Mouse (Mus musculus) hindbrain, embryonic 12.5 days (tissue): ENCODE measurements at regions not wholly inside any gene's neighbourhood (a gene's known extent, or its start where the extent isn't known, plus 50 kb on each side); places are given as distances from the start of the nearest gene placed in this dataset.

ENCODE experiments used
- ATAC-seq: fragments of 200-750 bp; cut with Nextera tagmentation; 2 replicates; pipeline ENCODE4 v1.8.0; 2017; ENCODE audit warnings: moderate TSS enrichment; ENCODE audit not compliant: low FRiP score
- H3K27ac ChIP-seq: fragments of 300-500 bp; sonication (generic); 2 replicates; pipeline ENCODE4 v1.5.1; 2016; ENCODE audit warnings: mild to moderate bottlenecking
- H3K27me3 ChIP-seq: fragments of 300-500 bp; sonication (generic); 2 replicates; pipeline ENCODE4 v1.6.1; 2016; ENCODE audit warnings: mild to moderate bottlenecking
- H3K36me3 ChIP-seq: fragments of 300-500 bp; sonication (generic); 2 replicates; pipeline ENCODE4 v1.6.1; 2016; ENCODE audit warnings: mild to moderate bottlenecking
- H3K4me1 ChIP-seq: fragments of 300-500 bp; sonication (generic); 2 replicates; pipeline ENCODE4 v1.6.1; 2016
- H3K4me2 ChIP-seq: fragments of 300-500 bp; sonication (generic); replicated peaks from 2 replicates; pipeline ENCODE4 v1.6.1; 2016; ENCODE audit warnings: mild to moderate bottlenecking
- H3K4me3 ChIP-seq: fragments of 300-500 bp; sonication (generic); 2 replicates; pipeline ENCODE4 v1.5.1; 2016; ENCODE audit warnings: mild to moderate bottlenecking
- H3K9ac ChIP-seq: fragments of 300-500 bp; sonication (generic); 2 replicates; pipeline ENCODE4 v1.6.1; 2016; ENCODE audit warnings: mild to moderate bottlenecking, moderate library complexity
- H3K9me3 ChIP-seq: fragments of 300-500 bp; sonication (generic); replicated peaks from 2 replicates; pipeline ENCODE4 v1.6.1; 2016; ENCODE audit warnings: mild to moderate bottlenecking
- whole genome bisulfite sequencing: fragments of 180-500 bp; shearing (Covaris S2); methylation state at CpG from one replicate; pipeline ENCODE4 v1.1.7; 2016; 5-methylcytosine and 5-hydroxymethylcytosine counted together

DNA sequence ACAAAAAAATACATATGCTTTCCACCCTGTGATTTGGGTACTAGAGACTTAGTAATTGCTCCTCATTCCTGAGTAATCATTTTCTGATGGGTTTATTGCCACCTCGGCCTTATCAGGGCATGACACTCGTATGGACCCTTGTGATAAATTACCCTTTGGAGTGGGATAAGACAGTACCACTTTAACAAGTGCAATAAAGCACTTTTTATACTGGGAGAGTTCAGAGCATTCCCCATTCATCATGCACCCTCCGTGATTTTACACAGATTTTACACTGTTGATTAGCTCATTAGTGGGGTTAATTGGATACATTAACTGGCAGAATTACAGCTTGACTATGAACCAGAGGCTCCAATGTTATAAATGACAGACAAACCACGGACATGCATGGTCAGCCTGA, 802.9 kb downstream of the Pdha2 start:
- Histone ChIP-seq H3K4me3 (no peak overlapping the region), H3K4me1 (no peaks in the 10 kb centered on the region), H3K4me2 (no peak overlapping the region), H3K36me3 (no peaks in the 10 kb centered on the region), H3K9ac (no peak overlapping the region), H3K27ac (no peak overlapping the region), H3K9me3 (no peaks in the 10 kb centered on the region), H3K27me3 (no peaks in the 10 kb centered on the region)
- 50% methylated on average over 4 of the region's 4 CpGs for WGBS
- ATAC-seq, result peak; percentile 66
